Mouse (Mus musculus) adrenal gland, adult (tissue): ENCODE results near the gene Slc39a13.
"Not testable (repeated sequence)": the region's sequence is repeated elsewhere in the genome, so short reads cannot be mapped to it uniquely, and the experiment has no call there.

Source experiments
- DNase-seq, 2 experiments: peaks; one replicate each; pipeline ENCODE4 v3.0.0; 2022 to 2023; ENCODE audit warnings: low spot score in 1 of 2; ENCODE audit not compliant: inconsistent age in 2 of 2

The Slc39a13 gene

DNA sequence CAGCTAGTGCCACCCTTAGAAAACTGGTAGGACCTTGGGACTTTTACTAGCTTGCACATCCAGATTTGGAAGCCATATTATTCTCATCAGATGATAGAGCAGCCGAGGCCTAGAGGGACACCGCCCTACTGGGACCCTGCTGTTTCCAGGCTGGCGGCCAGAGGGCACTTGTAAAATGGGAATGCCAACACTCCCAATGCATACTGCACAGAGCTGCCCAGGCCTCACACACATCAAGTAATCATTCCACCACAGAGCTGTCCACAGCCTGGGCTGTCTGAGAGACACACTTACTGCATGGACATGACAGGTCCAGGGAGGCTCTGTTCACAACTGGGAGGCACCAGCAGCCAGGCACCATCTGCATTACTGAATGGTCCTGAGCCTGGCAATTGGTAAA is 3.8 kb downstream of the Slc39a13 start:
- DNase-seq = peak in 1 of 2 experiments; percentile 18

GRCm38 (mm10) chr2:91065544-91065943 is 4.7 kb downstream of the Slc39a13 start:
- peak in 1 of 2 experiments; percentile 80 for DNase-seq

GRCm38 (mm10) chr2:91064211-91064610 is 6.0 kb downstream of the Slc39a13 start:
- DNase-seq = no peak

DNA sequence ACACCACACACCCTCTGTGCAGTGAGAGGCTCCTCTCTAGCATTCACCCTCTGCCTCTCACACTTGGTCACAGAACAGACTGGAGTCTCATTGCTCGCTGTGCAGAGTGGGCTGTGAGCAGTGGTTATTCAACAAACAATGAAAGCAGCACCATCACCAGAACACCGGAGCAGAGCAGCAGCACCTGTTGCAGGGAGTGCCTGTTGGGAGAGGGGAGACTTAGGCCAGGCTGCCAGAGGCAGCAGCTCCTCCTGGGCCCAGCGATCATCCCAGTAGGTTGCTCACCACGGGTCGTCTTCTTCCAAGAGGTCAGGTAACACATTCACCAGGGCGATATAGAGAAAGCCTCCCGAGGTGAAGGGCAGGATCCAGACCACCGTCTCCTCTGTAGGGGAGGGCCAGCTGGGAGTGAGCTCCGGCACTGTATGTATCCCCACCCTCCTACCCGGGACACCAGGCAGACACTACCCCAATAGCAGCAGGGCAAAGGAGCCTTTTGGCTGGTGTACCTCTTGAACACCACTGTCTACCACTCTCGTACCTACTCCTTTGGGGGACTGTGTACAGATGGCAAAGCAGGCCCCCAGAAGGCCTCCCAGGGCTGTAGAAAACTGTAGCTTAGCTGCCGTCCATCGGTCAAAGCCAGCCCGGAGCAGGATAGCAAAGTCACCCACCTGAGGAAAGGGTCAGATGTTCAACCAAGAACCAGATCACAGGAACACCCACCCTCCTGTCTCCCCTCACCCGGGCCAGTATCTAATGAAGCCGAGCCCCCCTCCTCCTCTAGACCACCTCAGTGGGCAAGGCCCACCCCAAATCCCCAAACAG is 7.2 kb downstream of the Slc39a13 start:
- no peak for DNase-seq

GRCm38 (mm10) chr2:91061849-91062481 is 8.3 kb downstream of the Slc39a13 start:
- DNase-seq = no peak

- peak in 1 of 2 experiments; percentile 72 for DNase-seq
Measured at GRCm38 (mm10) chr2:91060544-91061355, 9.5 kb downstream of the Slc39a13 start.

DNA sequence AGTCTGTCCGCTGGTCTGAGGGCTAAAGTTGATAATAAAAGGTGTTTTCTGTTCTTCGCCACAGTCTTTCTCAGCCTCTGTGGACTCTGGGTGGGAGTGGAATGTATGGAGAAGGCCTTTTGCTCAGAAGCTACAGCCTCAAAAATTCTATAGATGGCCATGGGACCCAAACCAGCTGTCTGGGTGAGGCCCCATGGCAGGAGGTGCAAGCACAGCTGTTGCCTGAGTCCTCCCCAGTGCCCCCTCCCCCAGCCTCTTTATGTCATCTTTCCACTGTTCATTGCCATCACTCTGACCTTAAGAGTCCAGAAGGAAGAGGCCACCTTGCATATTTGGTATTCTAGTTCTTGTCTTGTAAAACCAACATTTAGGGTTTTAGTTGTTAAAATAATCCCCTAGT is 10.8 kb downstream of the Slc39a13 start:
- no peak for DNase-seq

DNA sequence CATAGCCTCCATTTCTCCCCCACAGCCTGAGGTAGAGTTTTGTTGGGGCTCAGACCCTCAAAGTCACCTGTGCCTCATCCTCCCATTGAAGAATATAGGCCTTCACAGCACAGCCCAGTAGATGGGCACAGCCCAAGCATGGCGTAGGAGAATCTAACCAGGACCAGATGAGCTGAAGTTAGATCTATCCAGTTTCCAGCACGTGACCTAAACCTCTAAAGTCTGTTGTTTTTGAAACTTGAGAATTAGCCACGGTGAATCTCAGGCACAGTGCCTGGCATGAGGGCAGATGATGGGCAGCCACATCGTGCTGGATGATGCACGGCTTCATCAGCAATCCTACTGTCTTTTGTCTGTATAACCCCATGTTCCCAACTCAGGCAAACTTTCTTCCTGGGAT is 11.8 kb downstream of the Slc39a13 start:
- no peak for DNase-seq

- DNase-seq = peak; percentile 98
Measured at GRCm38 (mm10) chr2:91053934-91054382, 16.3 kb downstream of the Slc39a13 start, which contains the start of gene Psmc3. Psmc3 (plus strand) TSS chr2:91054009.

DNA sequence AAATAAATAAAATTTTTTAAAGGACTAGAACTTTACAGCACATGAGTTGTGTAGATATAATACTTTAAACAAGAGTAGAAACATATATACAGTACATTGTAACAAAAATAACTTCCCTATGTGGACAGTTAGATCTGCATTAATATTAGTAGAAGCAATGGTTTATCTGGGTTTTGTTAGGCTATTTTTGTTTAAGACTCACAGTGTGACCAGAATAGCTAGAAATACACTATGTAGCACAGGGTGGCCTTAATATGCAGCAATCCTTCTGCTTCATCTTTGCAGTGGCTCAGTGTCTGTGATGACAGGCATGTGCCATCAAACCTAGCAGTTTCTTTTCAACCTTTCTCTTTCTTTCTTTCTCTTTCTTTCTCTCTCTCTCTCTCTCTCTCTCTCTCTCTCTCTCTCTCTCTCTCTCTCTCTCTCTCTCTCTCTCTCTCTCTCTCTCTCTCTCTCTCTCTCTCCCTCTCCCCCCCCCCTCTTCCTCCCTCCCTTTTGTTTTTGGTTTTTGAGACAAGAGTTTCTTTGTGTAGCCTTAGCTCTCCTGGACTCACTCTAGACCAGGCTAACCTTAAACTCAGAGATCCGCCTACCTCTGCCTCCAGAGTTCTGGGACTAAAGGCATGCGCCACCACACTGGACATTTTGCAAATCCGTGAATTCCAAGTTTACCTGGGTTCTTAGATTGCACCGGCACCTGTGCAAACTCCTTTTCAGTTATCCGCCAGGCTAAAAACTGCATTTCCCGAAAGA is 16.9 kb downstream of the Slc39a13 start:
- no peak for DNase-seq

- DNase-seq = no peak
Measured at GRCm38 (mm10) chr2:91052752-91053151, 17.5 kb downstream of the Slc39a13 start.

DNA sequence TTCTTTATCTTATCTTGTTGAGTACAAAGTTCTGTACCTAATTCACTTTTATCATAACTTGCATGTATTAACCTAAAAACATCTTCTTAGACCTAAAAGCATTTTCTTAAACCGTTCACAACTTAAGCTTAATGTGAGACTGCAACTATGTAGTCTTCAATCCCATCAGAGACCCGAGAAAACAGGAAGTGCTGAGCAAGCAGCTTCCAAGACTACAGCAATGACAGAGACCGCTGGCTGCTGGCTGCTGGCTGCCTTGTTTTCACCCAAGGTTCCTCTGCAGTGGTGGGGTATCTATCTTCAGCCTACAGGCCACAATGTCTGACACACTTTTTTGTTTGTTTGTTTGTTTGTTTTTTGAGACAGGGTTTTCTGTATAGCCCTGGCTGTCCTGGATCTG is 18.3 kb downstream of the Slc39a13 start:
- DNase-seq = no peak

GRCm38 (mm10) chr2:91047359-91047758 is 22.9 kb downstream of the Slc39a13 start:
- DNase-seq = no peak

DNA sequence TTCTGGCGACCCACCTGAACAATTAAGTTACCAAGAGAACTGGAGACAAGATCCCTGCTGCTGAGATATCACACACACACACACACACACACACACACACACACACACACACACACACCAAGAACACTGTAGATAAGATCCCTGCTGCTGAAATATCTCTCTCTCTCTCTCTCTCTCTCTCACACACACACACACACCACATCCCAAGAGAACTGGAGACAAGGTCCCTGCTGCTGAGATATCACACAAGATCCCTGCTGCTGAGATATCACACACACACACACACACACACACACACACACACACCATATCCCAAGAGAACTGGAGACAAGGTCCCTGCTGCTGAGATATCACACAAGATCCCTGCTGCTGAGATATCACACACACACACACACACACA is 24.4 kb downstream of the Slc39a13 start:
- DNase-seq = not testable (repeated sequence)

DNA sequence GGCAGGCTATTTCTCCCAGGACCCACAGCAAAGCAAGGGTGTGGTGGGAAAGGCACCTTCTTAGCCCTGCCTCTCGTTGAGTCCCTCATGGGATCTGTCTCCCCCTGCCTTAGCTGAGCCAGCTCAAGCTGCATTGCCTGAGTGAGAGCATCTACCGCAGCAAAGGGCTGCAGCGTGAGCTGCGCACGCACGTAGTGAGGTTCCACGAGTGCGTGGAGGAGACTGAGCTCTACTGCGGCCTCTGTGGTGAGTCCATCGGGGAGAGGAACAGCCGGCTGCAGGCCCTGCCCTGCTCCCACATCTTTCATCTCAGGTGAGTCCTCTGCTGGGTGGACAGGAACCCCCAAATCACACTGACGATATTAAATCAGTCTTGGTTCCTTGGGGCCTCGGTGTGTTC is 25.5 kb downstream of the Slc39a13 start:
- no peak for DNase-seq

GRCm38 (mm10) chr2:91042651-91043398 is 27.4 kb downstream of the Slc39a13 start:
- no peak for DNase-seq

- DNase-seq = no peak
Measured at GRCm38 (mm10) chr2:91041786-91042185, 28.4 kb downstream of the Slc39a13 start.

GRCm38 (mm10) chr2:91035385-91035784 is 34.8 kb downstream of the Slc39a13 start, which contains the start of gene Rapsn:
Rapsn (plus strand) TSS chr2:91035620.
- DNase-seq = peak; percentile 78 to 88

DNA sequence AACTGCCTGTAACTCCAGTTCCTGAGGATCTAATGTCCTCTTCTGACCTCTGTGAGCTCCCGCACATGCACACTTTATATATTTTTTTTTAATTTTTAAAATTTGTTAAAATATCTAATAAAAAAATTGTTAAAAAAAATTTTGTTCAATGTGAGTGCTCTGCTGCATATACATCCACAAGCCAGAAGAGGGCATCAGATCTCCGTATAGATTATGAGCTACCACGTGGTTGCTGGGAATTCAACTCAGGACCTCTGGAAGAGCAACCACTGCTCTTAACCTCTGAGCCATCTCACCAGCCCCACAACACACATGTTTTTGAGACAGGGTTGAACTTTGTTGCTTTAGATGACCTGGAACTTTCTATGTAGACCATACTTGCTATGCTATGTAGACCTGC is 37.2 kb downstream of the Slc39a13 start:
- no peak for DNase-seq

DNA sequence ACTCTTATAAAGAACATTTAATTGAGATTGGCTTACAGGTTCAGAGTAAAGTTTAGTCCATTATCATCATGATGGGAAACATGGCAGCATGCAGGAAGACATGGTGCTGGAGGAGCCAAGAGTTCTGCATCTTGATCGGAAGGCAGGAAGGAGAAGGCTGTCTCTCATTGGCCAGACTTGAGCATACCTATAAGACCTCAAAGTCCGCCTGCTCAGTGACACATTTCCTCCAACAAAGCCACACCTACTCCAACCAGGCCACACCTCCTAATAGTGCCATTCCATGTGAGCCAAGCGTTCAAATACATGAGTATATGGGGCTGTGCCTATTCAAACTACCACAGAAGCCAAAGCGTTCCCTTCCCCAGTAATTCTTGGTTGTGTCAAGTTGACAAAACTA is 39.0 kb downstream of the Slc39a13 start:
- DNase-seq = no peak
